ENCODE assay signal across 15 mouse cellular contexts in the genomic region with DNA sequence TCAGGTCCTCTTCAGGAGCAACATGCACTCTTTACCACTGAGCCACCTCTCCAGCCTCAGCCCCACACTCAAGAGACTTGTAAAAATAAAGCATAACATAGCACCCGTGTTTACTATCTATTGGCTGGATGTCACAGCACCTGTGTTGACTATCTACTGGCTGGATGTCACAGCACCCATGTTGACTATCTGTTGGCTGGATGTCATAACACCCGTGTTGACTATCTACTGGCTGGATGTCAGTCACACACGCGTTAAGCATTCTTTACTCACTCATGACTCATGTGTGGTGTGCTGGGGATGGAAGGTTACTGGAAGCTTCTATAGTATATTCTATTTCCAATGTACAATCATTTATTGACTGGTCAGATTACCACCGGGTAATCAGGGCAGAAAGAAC.
"Had no signal": no experiment of that assay in that cellular context is flagged by ENCODE, and none has a peak within 500 bp of the region (broad histone marks: within the 10 kb centered on the region; RNA-seq: fewer than 3 reads in every experiment).

No protein-coding gene starts in this region.

- DNase-seq: retina, postnatal 1 day; right cerebral cortex, adult 18-20 months; right cerebral cortex, postnatal 14 days; right cerebral cortex, postnatal 25 days; right cerebral cortex, postnatal 4 days; spleen, adult 18-20 months; thymus, adult 18-20 months; thymus, adult 2 months; thymus, postnatal 14 days; thymus, postnatal 25 days; thymus, postnatal 36 days; thymus, postnatal 4 days had no signal

- H3K27ac ChIP-seq: neural tube, embryonic 15.5 days; stomach, embryonic 15.5 days; stomach, postnatal 0 days had no signal

- H3K27me3 ChIP-seq: neural tube, embryonic 15.5 days; stomach, embryonic 15.5 days had no signal

- H3K36me3 ChIP-seq: stomach, embryonic 15.5 days had no signal

- H3K4me3 ChIP-seq: neural tube, embryonic 15.5 days; stomach, embryonic 15.5 days had no signal

- H3K4me1 ChIP-seq: stomach, embryonic 15.5 days had no signal

- H3K4me2 ChIP-seq: neural tube, embryonic 15.5 days; stomach, embryonic 15.5 days had no signal

- H3K9ac ChIP-seq: neural tube, embryonic 15.5 days; stomach, embryonic 15.5 days had no signal

- H3K9me3 ChIP-seq: neural tube, embryonic 15.5 days; stomach, embryonic 15.5 days had no signal
